Mouse (Mus musculus) cortical plate, adult 2 months (tissue): Measurements from ENCODE around the gene Gm37240. TPM values are rescaled to one million over a fixed set of nuclear protein-coding genes. Genes with fewer than 3 reads are reported as not detected.

Experiments used
- H3K27ac ChIP-seq: fragments of 200-500 bp; 2 replicates; pipeline ENCODE4 v1.5.1; 2012; ENCODE audit warnings: low read length, control low read depth, inconsistent platforms; ENCODE audit not compliant: insufficient read depth
- H3K4me1 ChIP-seq: fragments of 200-500 bp; 2 replicates; pipeline ENCODE4 v1.6.1; 2011; ENCODE audit warnings: low read length; ENCODE audit not compliant: control insufficient read depth, insufficient read depth
- H3K4me3 ChIP-seq: fragments of 200-500 bp; 2 replicates; pipeline ENCODE4 v1.5.1; 2011; ENCODE audit warnings: mild to moderate bottlenecking, low read length, control low read depth; ENCODE audit not compliant: insufficient read depth
- CTCF ChIP-seq: fragments of 200-500 bp; IDR thresholded peaks from 2 replicates; pipeline ENCODE4 v1.5.1; 2011; ENCODE audit warnings: mild to moderate bottlenecking, control low read depth, low read length; ENCODE audit not compliant: insufficient read depth; ENCODE audit errors: extremely low read depth
- POLR2A ChIP-seq: fragments of 200-500 bp; IDR thresholded peaks from 2 replicates; pipeline ENCODE4 v1.6.1; 2011; ENCODE audit warnings: mild to moderate bottlenecking, low read length, control low read depth; ENCODE audit not compliant: insufficient read depth; ENCODE audit errors: extremely low read depth
- polyA plus RNA-seq: library from polyadenylated mRNA; depleted of rRNA; stranded (reverse); fragments of >200 nt; gene quantifications from 2 replicates; pipeline ENCODE4 v1.2.3, GENCODE M21; 2012

The Gm37240 gene
- polyA plus RNA-seq, 1 experiment: 0.81 TPM

DNA sequence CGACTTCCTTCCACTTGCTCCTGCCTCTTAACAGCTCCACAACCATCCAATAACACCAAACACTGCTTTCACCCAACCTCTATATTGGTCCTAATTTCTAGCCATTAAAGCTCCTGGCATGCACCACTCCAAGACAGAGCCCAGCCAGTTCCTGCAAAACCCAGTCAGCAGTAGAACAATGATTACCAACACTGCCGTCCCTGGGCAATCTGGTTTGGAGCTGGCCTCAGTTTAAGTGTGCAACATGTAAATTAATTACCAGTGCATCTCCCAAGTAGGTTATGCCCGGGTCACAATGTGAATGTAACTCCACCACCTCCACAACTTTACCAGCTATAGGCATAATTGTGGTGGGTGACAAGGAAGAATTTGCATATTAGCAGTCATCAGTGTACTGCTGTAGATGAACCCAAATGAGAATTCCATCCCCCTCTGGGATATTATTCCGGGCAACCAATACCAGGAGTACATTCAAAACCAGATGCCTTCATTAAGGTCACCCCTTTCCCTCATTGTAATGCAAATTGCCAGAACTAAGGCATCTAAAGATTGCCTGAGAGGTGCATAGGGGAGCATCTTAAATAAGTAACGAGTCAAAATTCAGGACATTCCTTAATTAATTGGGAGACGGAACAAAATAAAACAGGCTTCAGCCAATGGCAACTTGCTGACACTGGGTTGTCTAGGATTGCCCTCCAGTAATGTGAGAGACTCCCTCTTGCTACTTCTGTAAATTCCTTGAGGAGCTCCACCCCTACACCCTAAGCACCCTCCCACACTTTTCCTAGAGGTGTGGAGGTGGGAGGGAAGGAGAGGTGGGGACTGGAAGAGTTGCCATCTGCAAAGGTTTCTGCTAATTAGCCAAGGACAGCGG, 549.2 kb downstream of the Gm37240 start:
- Histone ChIP-seq H3K4me3 (no peak overlapping the region), H3K27ac (peak overlapping the region; percentile 66), H3K4me1 (peaks cover 12% of the 10 kb centered on the region)
- no peak for TF ChIP-seq POLR2A

GRCm38 (mm10) chr3:85335517-85335916, 551.8 kb downstream of the Gm37240 start:
- no peak overlapping the region for H3K27ac ChIP-seq

GRCm38 (mm10) chr3:85332276-85332675, 555.0 kb downstream of the Gm37240 start:
- Histone ChIP-seq H3K27ac (no peak overlapping the region), H3K4me3 (no peak overlapping the region), H3K4me1 (no peaks in the 10 kb centered on the region)
- TF ChIP-seq CTCF (no peak), POLR2A (no peak)

More at GRCm38 (mm10) chr3:85335517-85335916, 551.8 kb downstream of the Gm37240 start:
- no peak overlapping the region for H3K4me3 ChIP-seq
- H3K4me1 ChIP-seq: peaks cover 12% of the 10 kb centered on the region
- TF ChIP-seq POLR2A: no peak
- TF ChIP-seq CTCF: no peak

DNA sequence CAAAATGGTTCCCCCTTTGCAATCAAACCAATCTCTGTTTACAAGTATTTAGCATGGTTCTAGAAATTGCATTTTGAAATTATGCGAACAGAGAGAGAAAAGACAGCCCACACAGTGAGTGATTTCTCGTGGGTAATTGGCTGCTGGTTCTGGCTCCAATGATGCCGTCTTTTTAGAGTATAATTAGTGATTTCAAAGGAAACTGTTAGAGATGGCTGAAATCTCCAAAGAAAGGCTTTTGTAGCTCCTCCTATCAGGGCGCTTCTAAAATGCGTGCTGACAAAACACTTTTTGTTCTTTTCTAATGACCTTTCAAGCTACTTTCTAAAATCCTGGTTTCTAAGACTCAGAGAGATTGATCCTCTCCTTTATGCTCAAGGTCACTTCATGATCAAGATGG, 569.1 kb downstream of the Gm37240 start:
- TF ChIP-seq POLR2A: no peak
- TF ChIP-seq CTCF: no peak
- H3K4me1 ChIP-seq: peaks cover 11% of the 10 kb centered on the region
- no peak overlapping the region for H3K27ac ChIP-seq
- no peak overlapping the region for H3K4me3 ChIP-seq

- H3K4me1 ChIP-seq: peaks cover 10% of the 10 kb centered on the region
- TF ChIP-seq CTCF: no peak
- no peak for TF ChIP-seq POLR2A
- H3K4me3 ChIP-seq: no peak overlapping the region
- H3K27ac ChIP-seq: no peak overlapping the region
These were observed 570.0 kb downstream of the Gm37240 start for GRCm38 (mm10) chr3:85317306-85317705.

- Histone ChIP-seq H3K4me3 (no peak overlapping the region), H3K4me1 (peaks cover 15% of the 10 kb centered on the region), H3K27ac (peak overlapping the region; percentile 93)
- TF ChIP-seq POLR2A: no peak
- no peak for TF ChIP-seq CTCF
These were observed 572.4 kb downstream of the Gm37240 start for GRCm38 (mm10) chr3:85314961-85315360.

- TF ChIP-seq POLR2A (no peak), CTCF (no peak)
- H3K4me1 ChIP-seq: peaks cover 15% of the 10 kb centered on the region
- no peak overlapping the region for H3K4me3 ChIP-seq
- H3K27ac ChIP-seq: peak overlapping the region; percentile 86
These were observed 573.6 kb downstream of the Gm37240 start for GRCm38 (mm10) chr3:85313646-85314255.

DNA sequence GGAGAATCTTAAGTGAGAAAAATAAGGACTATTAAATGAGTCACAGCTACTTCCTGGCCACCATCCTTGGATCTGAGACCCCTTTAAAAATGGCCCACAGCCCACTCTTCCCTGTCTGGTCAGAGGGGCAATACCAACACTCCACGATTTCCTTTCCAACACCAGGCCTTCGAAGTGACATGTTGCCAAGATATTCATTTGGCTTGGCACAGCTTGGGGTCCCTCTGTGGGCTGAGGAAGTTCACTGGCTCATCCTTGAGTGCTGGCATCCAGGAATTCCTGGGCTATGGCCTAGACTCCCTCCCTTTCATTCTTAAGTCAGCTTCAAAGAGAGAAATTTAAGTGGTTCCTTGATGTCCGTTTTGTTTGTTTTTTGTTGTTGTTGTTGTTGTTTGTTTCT, 576.1 kb downstream of the Gm37240 start:
- H3K27ac ChIP-seq: peak overlapping the region; percentile 75; the same call in 1 of the 2 replicates
- peaks cover 15% of the 10 kb centered on the region for H3K4me1 ChIP-seq
- TF ChIP-seq CTCF: no peak
- TF ChIP-seq POLR2A: no peak
- H3K4me3 ChIP-seq: no peak overlapping the region

- Histone ChIP-seq H3K4me1 (peaks cover 15% of the 10 kb centered on the region), H3K27ac (peak overlapping the region; percentile 83), H3K4me3 (no peak overlapping the region)
- TF ChIP-seq POLR2A: no peak
- no peak for TF ChIP-seq CTCF
These were observed 576.8 kb downstream of the Gm37240 start for GRCm38 (mm10) chr3:85310401-85310989.
